In the genomic region with DNA sequence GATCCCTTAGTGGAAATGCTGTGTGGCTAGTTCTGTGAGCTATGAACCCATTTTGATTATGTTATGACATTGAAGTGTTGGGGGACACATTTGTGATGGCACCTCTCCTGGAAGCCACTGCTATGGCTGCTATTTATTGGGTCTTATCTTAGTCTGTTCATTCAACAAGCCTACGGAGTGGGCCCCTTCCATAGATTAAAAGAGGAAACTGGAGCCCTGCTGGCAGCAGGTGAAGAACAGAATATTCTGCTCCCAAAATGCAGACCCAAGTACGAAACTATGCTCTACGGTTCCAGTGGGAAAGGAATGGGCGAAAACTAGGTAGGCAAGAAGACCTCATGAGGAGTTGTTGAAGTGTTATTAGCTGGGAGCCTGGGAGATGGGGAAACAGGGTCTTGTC, we compare ENCODE assay signal across 1 mouse cellular context.
TF ChIP-seq lines count a peak whose summit lies in the region.

No protein-coding gene starts in this region.

TF ChIP-seq in MEL, 35 proteins besides CTCF, POLR2A, EP300 and RAD21:
- TF ChIP-seq MXI1 (IDR thresholded peaks at IDR 0.05; ENCODE audit: low read depth, low read length) (no peak), MAFK (IDR thresholded peaks at IDR 0.05; ENCODE audit: borderline replicate concordance, low read depth, low read length) (no peak), ETS1 (IDR thresholded peaks at IDR 0.05; ENCODE audit: low read depth, low read length) (0 out of 2 replicates have a peak, but pooled peaks have one; percentile 24), JUND (IDR thresholded peaks at IDR 0.05; ENCODE audit: low read depth, low read length) (no peak), TCF12 (IDR thresholded peaks at IDR 0.05; ENCODE audit: low read depth, low read length) (no peak), MEF2A (IDR thresholded peaks at IDR 0.05; ENCODE audit: extremely low read depth, insufficient replicate concordance, low read depth, low read length, poor library complexity, severe bottlenecking) (no peak), GATA1 (IDR thresholded peaks at IDR 0.05; ENCODE audit: low read depth, low read length) (peak; percentile 58)
